Mouse (Mus musculus) liver, embryonic 14.5 days (tissue): ENCODE measurements around the gene Sf3b1. TPM values are rescaled to one million over a fixed set of nuclear protein-coding genes. Genes with fewer than 3 reads are reported as not detected.
"Not testable (repeated sequence)": the region's sequence is repeated elsewhere in the genome, so short reads cannot be mapped to it uniquely, and the experiment has no call there.

ENCODE experiments used
- ATAC-seq: fragments of 200-750 bp; cut with Nextera tagmentation; 2 replicates; pipeline ENCODE4 v1.8.0; 2017; ENCODE audit warnings: moderate number of reproducible peaks, mild to moderate bottlenecking, moderate library complexity; ENCODE audit not compliant: insufficient read depth
- DNase-seq, 3 experiments: peaks; one replicate each; pipeline ENCODE4 v3.0.0-alpha.2; 2012 to 2013; ENCODE audit warnings: low read depth in 3 of 3, low spot score in 3 of 3
- H3K27ac ChIP-seq: fragments of 300-500 bp; sonication (generic); 2 replicates; pipeline ENCODE4 v1.5.1; 2014; ENCODE audit warnings: moderate library complexity, mild to moderate bottlenecking, control low read depth, inconsistent platforms
- H3K27me3 ChIP-seq: fragments of 300-500 bp; sonication (generic); 2 replicates; pipeline ENCODE4 v1.6.1; 2014; ENCODE audit warnings: mild to moderate bottlenecking, low read length, moderate library complexity; ENCODE audit not compliant: control insufficient read depth, insufficient read depth
- H3K36me3 ChIP-seq: fragments of 300-500 bp; sonication (generic); replicated peaks from 2 replicates; pipeline ENCODE4 v1.6.1; 2014; ENCODE audit warnings: low read depth; ENCODE audit not compliant: control insufficient read depth, insufficient read depth
- H3K4me1 ChIP-seq, 2 experiments: fragments of 200-500 bp in 1 of 2; fragments of 300-500 bp in 1 of 2; sonication (generic) in 1 of 2; replicated peaks; 2 replicates each; pipeline ENCODE4 v1.6.1; 2012 to 2014; ENCODE audit warnings: antibody characterized with exemption in 1 of 2, inconsistent platforms in 1 of 2, low read length in 1 of 2; ENCODE audit not compliant: control insufficient read depth in 2 of 2, insufficient read depth in 2 of 2
- H3K4me2 ChIP-seq: fragments of 300-500 bp; sonication (generic); 2 replicates; pipeline ENCODE4 v1.6.1; 2014; ENCODE audit warnings: low read depth, mild to moderate bottlenecking, control low read depth, moderate library complexity
- H3K4me3 ChIP-seq, 2 experiments: fragments of 200-500 bp in 1 of 2; fragments of 300-500 bp in 1 of 2; sonication (generic) in 1 of 2; 2 replicates each; pipeline ENCODE4 v1.5.1; 2012 to 2014; ENCODE audit warnings: low read depth in 2 of 2, low read length in 2 of 2, mild to moderate bottlenecking in 2 of 2, control low read depth in 1 of 2, inconsistent platforms in 1 of 2, moderate library complexity in 1 of 2; ENCODE audit not compliant: insufficient read depth in 1 of 2
- H3K9ac ChIP-seq: fragments of 300-500 bp; sonication (generic); replicated peaks from 2 replicates; pipeline ENCODE4 v1.6.1; 2014; ENCODE audit warnings: mild to moderate bottlenecking, control low read depth, moderate library complexity
- H3K9me3 ChIP-seq: fragments of 300-500 bp; sonication (generic); 2 replicates; pipeline ENCODE4 v1.6.1; 2016; ENCODE audit warnings: low read length, mixed read lengths; ENCODE audit not compliant: control insufficient read depth
- CTCF ChIP-seq: IDR thresholded peaks from 2 replicates; pipeline ENCODE4 v1.5.1; 2016; ENCODE audit warnings: antibody characterized with exemption, low read depth, control low read depth
- EP300 ChIP-seq: IDR thresholded peaks from 2 replicates; pipeline ENCODE4 v1.6.1; 2016; ENCODE audit warnings: antibody characterized with exemption, low read depth
- WGBS: fragments of 180-500 bp; shearing (Covaris S2); extraction: QIAGEN DNeasy Blood & Tissue Kit; methylation state at CpG from one replicate; pipeline ENCODE4 v1.1.7; 2014; ENCODE audit not compliant: insufficient replicate concordance; 5-methylcytosine and 5-hydroxymethylcytosine counted together
- polyA plus RNA-seq, 2 experiments: library from polyadenylated mRNA; depleted of rRNA in 1 of 2; stranded (reverse) in 1 of 2; unstranded in 1 of 2; fragments of >200 nt; fragmentation: Nextera tagmentation in 1 of 2; extraction: Ambion mirVana in 1 of 2; gene quantifications; 2 replicates each; pipeline versions ENCODE4 v1.2.1 to v1.2.3; 2012 to 2014

The Sf3b1 gene
- polyA plus RNA-seq, 2 experiments = 45.0 to 122 TPM

- no peak overlapping the region for H3K27ac ChIP-seq
- H3K4me1 ChIP-seq = peaks cover 22% of the 10 kb centered on the region in 2 experiments
- H3K4me2 ChIP-seq = no peak overlapping the region
- H3K36me3 ChIP-seq = peaks cover 28% of the 10 kb centered on the region
- no peak overlapping the region for H3K9ac ChIP-seq
- H3K9me3 ChIP-seq = no peaks in the 10 kb centered on the region
- no peak overlapping the region for H3K4me3 ChIP-seq
- no peaks in the 10 kb centered on the region for H3K27me3 ChIP-seq
- TF ChIP-seq CTCF = no peak
- TF ChIP-seq EP300 = no peak
- no peak for ATAC-seq
- no peak for DNase-seq
These were observed 5.4 kb downstream of the Sf3b1 start for GRCm38 (mm10) chr1:55021907-55022306.

GRCm38 (mm10) chr1:55012513-55012912 is 14.8 kb downstream of the Sf3b1 start:
- no peak for DNase-seq
- no peak overlapping the region for H3K9ac ChIP-seq
- H3K27ac ChIP-seq = no peak overlapping the region
- no peaks in the 10 kb centered on the region for H3K27me3 ChIP-seq
- H3K4me3 ChIP-seq = no peak overlapping the region
- 33% methylated on average over 3 of the region's 3 CpGs for WGBS
- TF ChIP-seq CTCF = peak; percentile 28; the same call in 1 of the 2 replicates
- no peak for TF ChIP-seq EP300
- peaks cover 76% of the 10 kb centered on the region for H3K36me3 ChIP-seq
- H3K4me1 ChIP-seq = no peaks in the 10 kb centered on the region
- no peak overlapping the region for H3K4me2 ChIP-seq
- no peak for ATAC-seq
- no peaks in the 10 kb centered on the region for H3K9me3 ChIP-seq

DNA sequence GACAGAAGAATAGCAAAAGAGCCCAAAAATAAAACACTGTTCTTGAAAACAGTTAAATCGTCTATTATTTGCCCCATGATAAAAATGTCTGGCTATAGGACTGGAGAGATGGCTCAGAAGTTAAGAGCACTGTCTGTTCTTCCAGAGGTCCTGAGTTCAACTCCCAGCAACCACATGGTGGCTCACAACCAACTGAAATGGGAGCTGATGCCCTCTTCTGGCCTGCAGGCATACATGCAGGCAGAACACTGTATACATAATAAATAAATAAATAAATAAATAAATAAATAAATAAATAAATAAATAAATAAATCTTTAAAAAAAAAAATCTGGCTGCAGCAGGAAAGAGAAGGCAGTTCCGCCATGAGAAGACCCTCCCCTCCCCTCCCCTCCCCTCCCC is 19.0 kb downstream of the Sf3b1 start:
- peak; percentile 48 for TF ChIP-seq CTCF

GRCm38 (mm10) chr1:54993581-54993980 is 33.7 kb downstream of the Sf3b1 start:
- no peak overlapping the region for H3K9ac ChIP-seq
- DNase-seq = no peak
- peaks cover 82% of the 10 kb centered on the region for H3K36me3 ChIP-seq
- no peaks in the 10 kb centered on the region for H3K27me3 ChIP-seq
- 73% methylated on average over 5 of the region's 5 CpGs for WGBS
- no peak for ATAC-seq
- TF ChIP-seq EP300 (no peak), CTCF (no peak)
- no peak overlapping the region for H3K4me3 ChIP-seq
- no peak overlapping the region for H3K27ac ChIP-seq
- H3K9me3 ChIP-seq = no peaks in the 10 kb centered on the region
- no peaks in the 10 kb centered on the region for H3K4me1 ChIP-seq
- H3K4me2 ChIP-seq = no peak overlapping the region

More for the DNA sequence above, 19.0 kb downstream of the Sf3b1 start:
- H3K4me2 ChIP-seq, H3K9me3 ChIP-seq, DNase-seq, H3K4me3 ChIP-seq, H3K27ac ChIP-seq, H3K4me1 ChIP-seq, H3K27me3 ChIP-seq, ATAC-seq, H3K9ac ChIP-seq: not testable (repeated sequence)
- peaks cover 72% of the 10 kb centered on the region for H3K36me3 ChIP-seq
- 74% methylated on average over 2 of the region's 2 CpGs for WGBS

- no peak overlapping the region for H3K27ac ChIP-seq
These were observed 41.0 kb downstream of the Sf3b1 start for GRCm38 (mm10) chr1:54986248-54986647.

More at GRCm38 (mm10) chr1:54986248-54986647, 41.0 kb downstream of the Sf3b1 start:
- peaks cover 47% of the 10 kb centered on the region for H3K36me3 ChIP-seq
- H3K9me3 ChIP-seq = no peaks in the 10 kb centered on the region
- no peaks in the 10 kb centered on the region for H3K4me1 ChIP-seq
- no peak overlapping the region for H3K4me3 ChIP-seq
- WGBS = 83% methylated on average over 5 of the region's 5 CpGs
- H3K27me3 ChIP-seq = no peaks in the 10 kb centered on the region
- ATAC-seq (no peak), DNase-seq (no peak)
- TF ChIP-seq CTCF = no peak
- no peak for TF ChIP-seq EP300
- H3K9ac ChIP-seq = no peak overlapping the region
- H3K4me2 ChIP-seq = no peak overlapping the region
